Mouse (Mus musculus) olfactory bulb, adult 2 months (tissue): ENCODE measurements around the gene Eng.

Source experiments
- CTCF ChIP-seq: fragments of 200-500 bp; IDR thresholded peaks from 2 replicates; pipeline ENCODE4 v1.5.1; 2012; ENCODE audit warnings: low read depth, mild to moderate bottlenecking, low read length, moderate library complexity; ENCODE audit not compliant: insufficient read depth
- POLR2A ChIP-seq: fragments of 200-500 bp; IDR thresholded peaks from 2 replicates; pipeline ENCODE4 v1.6.1; 2012; ENCODE audit warnings: mild to moderate bottlenecking, low read depth, low read length, moderate library complexity; ENCODE audit not compliant: insufficient read depth

- no peak for TF ChIP-seq POLR2A
- no peak for TF ChIP-seq CTCF
Observed at GRCm38 (mm10) chr2:32729547-32729946, 83.2 kb downstream of the Eng start.
